Mouse (Mus musculus): ENCODE data around the gene Svs3b.
"Not testable (repeated sequence)": the region's sequence is repeated elsewhere in the genome, so short reads cannot be mapped to it uniquely, and the experiment has no call there.

The Svs3b gene

GRCm38 (mm10) chr2:164256540-164256939 lies at the start of gene Svs3b:
Svs3b (minus strand) TSS chr2:164256640.
- not testable (repeated sequence) for DNase-seq (ENCODE audit: inconsistent ontology term)

GRCm38 (mm10) chr2:164288968-164289367 lies 32.5 kb upstream of the Svs3b start, which contains the start of gene Svs3a:
Svs3a (plus strand) TSS chr2:164289268.
- DNase-seq (ENCODE audit: inconsistent ontology term): not testable (repeated sequence)

GRCm38 (mm10) chr2:164278359-164278758 lies 21.9 kb upstream of the Svs3b start, which contains the start of gene Svs4:
Svs4 (minus strand) TSS chr2:164278459.
- DNase-seq (ENCODE audit: inconsistent ontology term): no peak

- no peak for DNase-seq (ENCODE audit: inconsistent ontology term)
Observed at GRCm38 (mm10) chr2:164238366-164238765, 18.1 kb downstream of the Svs3b start, which contains the start of gene Svs2. Svs2 (minus strand) TSS chr2:164238466.

- DNase-seq (ENCODE audit: inconsistent ontology term): no peak
Observed at GRCm38 (mm10) chr2:164232671-164233070, 23.8 kb downstream of the Svs3b start.

- peak; percentile 90 for DNase-seq (ENCODE audit: inconsistent ontology term)
Observed at GRCm38 (mm10) chr2:164228361-164229070, 27.9 kb downstream of the Svs3b start.

- no peak for DNase-seq (ENCODE audit: inconsistent ontology term)
Observed at GRCm38 (mm10) chr2:164221522-164221921, 34.9 kb downstream of the Svs3b start, which contains the start of gene Wfdc15b. Wfdc15b (minus strand) TSS chr2:164221660.

- no peak for DNase-seq (ENCODE audit: inconsistent ontology term)
Observed at GRCm38 (mm10) chr2:164219295-164219694, 37.1 kb downstream of the Svs3b start.

GRCm38 (mm10) chr2:164212711-164213110 lies 43.7 kb downstream of the Svs3b start:
- peak; percentile 30 for DNase-seq (ENCODE audit: inconsistent ontology term)

GRCm38 (mm10) chr2:164210892-164211291 lies 45.5 kb downstream of the Svs3b start:
- DNase-seq (ENCODE audit: inconsistent ontology term): no peak

- peak; percentile 89 for DNase-seq (ENCODE audit: inconsistent ontology term)
Observed at GRCm38 (mm10) chr2:164206676-164207075, 49.8 kb downstream of the Svs3b start.

- DNase-seq (ENCODE audit: inconsistent ontology term): not testable (repeated sequence)
Observed at GRCm38 (mm10) chr2:164206011-164206410, 50.4 kb downstream of the Svs3b start.
